Mouse (Mus musculus) stomach, postnatal 0 days (tissue): Measurements from ENCODE around the gene C530008M17Rik. TPM values are rescaled to one million over a fixed set of nuclear protein-coding genes. Genes with fewer than 3 reads are reported as not detected.

Source experiments
- ATAC-seq: fragments of 200-750 bp; cut with Nextera tagmentation; 2 replicates; pipeline ENCODE4 v1.8.0; 2017; ENCODE audit not compliant: low FRiP score, low TSS enrichment
- DNase-seq: peaks from one replicate; pipeline ENCODE4 v3.0.0-alpha.2; 2016; ENCODE audit warnings: low spot score
- H3K27ac ChIP-seq: fragments of 300-500 bp; sonication (generic); replicated peaks from 2 replicates; pipeline ENCODE4 v1.5.1; 2014; ENCODE audit warnings: mild to moderate bottlenecking, control low read depth
- H3K27me3 ChIP-seq: fragments of 300-500 bp; sonication (generic); 2 replicates; pipeline ENCODE4 v1.6.1; 2014; ENCODE audit warnings: low read length; ENCODE audit not compliant: control insufficient read depth, insufficient read depth
- H3K36me3 ChIP-seq: fragments of 300-500 bp; sonication (generic); 2 replicates; pipeline ENCODE4 v1.6.1; 2014; ENCODE audit warnings: low read length, mixed read lengths; ENCODE audit not compliant: control insufficient read depth, insufficient read depth
- H3K4me1 ChIP-seq: fragments of 300-500 bp; sonication (generic); replicated peaks from 2 replicates; pipeline ENCODE4 v1.6.1; 2014; ENCODE audit warnings: antibody characterized with exemption; ENCODE audit not compliant: control insufficient read depth, insufficient read depth
- H3K4me2 ChIP-seq: fragments of 300-500 bp; sonication (generic); replicated peaks from 2 replicates; pipeline ENCODE4 v1.6.1; 2014; ENCODE audit warnings: low read depth, mild to moderate bottlenecking, control low read depth, moderate library complexity
- H3K4me3 ChIP-seq: fragments of 300-500 bp; sonication (generic); 2 replicates; pipeline ENCODE4 v1.5.1; 2014; ENCODE audit warnings: low read depth, low read length, control low read depth
- H3K9ac ChIP-seq: fragments of 300-500 bp; sonication (generic); 2 replicates; pipeline ENCODE4 v1.6.1; 2014; ENCODE audit warnings: mild to moderate bottlenecking, low read length, control low read depth, mixed read lengths
- H3K9me3 ChIP-seq: fragments of 300-500 bp; sonication (generic); 2 replicates; pipeline ENCODE4 v1.6.1; 2016; ENCODE audit warnings: low read length; ENCODE audit not compliant: control insufficient read depth
- CTCF ChIP-seq: IDR thresholded peaks from 2 replicates; pipeline ENCODE4 v1.5.1; 2016; ENCODE audit warnings: antibody characterized with exemption, low read depth, mild to moderate bottlenecking, moderate library complexity
- EP300 ChIP-seq: optimal IDR thresholded peaks from 2 replicates; pipeline ENCODE3; 2016; ENCODE audit warnings: antibody characterized with exemption
- WGBS: fragments of 180-500 bp; shearing (Covaris S2); extraction: QIAGEN DNeasy Blood & Tissue Kit; methylation state at CpG from one replicate; pipeline ENCODE4 v1.1.7; 2014; 5-methylcytosine and 5-hydroxymethylcytosine counted together
- polyA plus RNA-seq: library from polyadenylated mRNA; unstranded; fragments of >200 nt; fragmentation: Nextera tagmentation; extraction: Ambion mirVana; gene quantifications from 2 replicates; pipeline ENCODE4 v1.2.1, GENCODE M21; 2015

C530008M17Rik gene
- polyA plus RNA-seq, 1 experiment from 2014 or later, result 3.6 TPM

GRCm38 (mm10) chr5:76784151-76784723 lies 127.9 kb downstream of the C530008M17Rik start:
- H3K27ac ChIP-seq, result no peak overlapping the region
- WGBS, result 75% methylated on average over 7 of the region's 7 CpGs

GRCm38 (mm10) chr5:76785013-76785412 lies 128.7 kb downstream of the C530008M17Rik start:
- DNase-seq (no peak), ATAC-seq (no peak)
- no peaks in the 10 kb centered on the region for H3K27me3 ChIP-seq
- H3K4me2 ChIP-seq, result no peak overlapping the region
- H3K4me1 ChIP-seq, result no peaks in the 10 kb centered on the region
- no peaks in the 10 kb centered on the region for H3K9me3 ChIP-seq
- no peak overlapping the region for H3K27ac ChIP-seq
- no peaks in the 10 kb centered on the region for H3K36me3 ChIP-seq
- no peak overlapping the region for H3K9ac ChIP-seq
- H3K4me3 ChIP-seq, result no peak overlapping the region
- WGBS, result 66% methylated on average over 6 of the region's 6 CpGs
- TF ChIP-seq CTCF, result no peak
- TF ChIP-seq EP300, result no peak

More at GRCm38 (mm10) chr5:76784151-76784723, 127.9 kb downstream of the C530008M17Rik start:
- no peak for ATAC-seq
- no peaks in the 10 kb centered on the region for H3K9me3 ChIP-seq
- no peaks in the 10 kb centered on the region for H3K4me1 ChIP-seq
- no peak overlapping the region for H3K9ac ChIP-seq
- DNase-seq, result no peak
- no peaks in the 10 kb centered on the region for H3K27me3 ChIP-seq
- TF ChIP-seq CTCF, result no peak
- no peak overlapping the region for H3K4me2 ChIP-seq
- no peaks in the 10 kb centered on the region for H3K36me3 ChIP-seq
- H3K4me3 ChIP-seq, result no peak overlapping the region

- H3K27ac ChIP-seq, result no peak overlapping the region
- WGBS, result 77% methylated on average over 4 of the region's 4 CpGs
- ATAC-seq, result peak; percentile 32; the same call in 1 of the 2 replicates
- no peak for DNase-seq
- H3K9me3 ChIP-seq, result no peaks in the 10 kb centered on the region
- no peaks in the 10 kb centered on the region for H3K27me3 ChIP-seq
- TF ChIP-seq CTCF (no peak), EP300 (no peak)
- no peak overlapping the region for H3K4me3 ChIP-seq
- no peaks in the 10 kb centered on the region for H3K36me3 ChIP-seq
- no peak overlapping the region for H3K4me2 ChIP-seq
- no peak overlapping the region for H3K9ac ChIP-seq
- no peaks in the 10 kb centered on the region for H3K4me1 ChIP-seq
Observed at GRCm38 (mm10) chr5:76789881-76790280, 133.6 kb downstream of the C530008M17Rik start.

- Histone ChIP-seq H3K4me3 (no peak overlapping the region), H3K27me3 (no peaks in the 10 kb centered on the region), H3K27ac (no peak overlapping the region), H3K9me3 (no peaks in the 10 kb centered on the region), H3K4me1 (no peaks in the 10 kb centered on the region), H3K36me3 (no peaks in the 10 kb centered on the region), H3K9ac (no peak overlapping the region), H3K4me2 (no peak overlapping the region)
- no peak for ATAC-seq
- DNase-seq, result no peak
- TF ChIP-seq CTCF (no peak), EP300 (no peak)
- 72% methylated on average over 4 of the region's 4 CpGs for WGBS
Observed at GRCm38 (mm10) chr5:76791280-76791679, 135.0 kb downstream of the C530008M17Rik start.

- H3K9me3 ChIP-seq, result no peaks in the 10 kb centered on the region
- 94% methylated on average over 6 of the region's 6 CpGs for whole genome bisulfite sequencing
- no peak for DNase-seq
- no peak overlapping the region for H3K9ac ChIP-seq
- H3K4me1 ChIP-seq, result no peaks in the 10 kb centered on the region
- no peak overlapping the region for H3K4me3 ChIP-seq
- H3K4me2 ChIP-seq, result no peak overlapping the region
- ATAC-seq, result no peak
- TF ChIP-seq CTCF (no peak), EP300 (no peak)
- no peak overlapping the region for H3K27ac ChIP-seq
- no peaks in the 10 kb centered on the region for H3K36me3 ChIP-seq
- H3K27me3 ChIP-seq, result no peaks in the 10 kb centered on the region
Observed at GRCm38 (mm10) chr5:76792720-76793119, 136.4 kb downstream of the C530008M17Rik start.

- Histone ChIP-seq H3K27ac (no peak overlapping the region), H3K4me1 (no peaks in the 10 kb centered on the region; the same call in 1 of the 2 replicates), H3K36me3 (no peaks in the 10 kb centered on the region), H3K4me3 (no peak overlapping the region), H3K27me3 (no peaks in the 10 kb centered on the region), H3K4me2 (no peak overlapping the region), H3K9ac (no peak overlapping the region), H3K9me3 (no peaks in the 10 kb centered on the region)
- no peak for ATAC-seq
- no peak for TF ChIP-seq CTCF
- TF ChIP-seq EP300, result no peak
- DNase-seq, result no peak
- 92% methylated on average over 8 of the region's 8 CpGs for WGBS
Observed at GRCm38 (mm10) chr5:76798043-76798442, 141.7 kb downstream of the C530008M17Rik start.
